7 mouse cellular contexts compared by ENCODE assay signal in genomic region chr8:122268861-122269260, GRCm38 (mm10). TPM values are rescaled to one million over a fixed set of nuclear protein-coding genes. Genes with fewer than 3 reads are reported as not detected.
DNase-seq lines count a peak whose midpoint lies in the region; ATAC-seq and TF ChIP-seq lines count a peak whose summit lies in the region.

No protein-coding gene starts in this region.

- H3K4me2 ChIP-seq in forebrain, embryonic 11.5 days (ENCODE audit: low read depth, low read length, severe bottlenecking) = peak overlapping the region; percentile 53
- H3K4me2 ChIP-seq in intestine, embryonic 14.5 days (ENCODE audit: low read length) = peak overlapping the region; percentile 66
- peak overlapping the region; percentile 66 for H3K4me2 ChIP-seq in neural tube, embryonic 13.5 days

- WGBS in lung, adult 2 months = 70% methylated on average over 24 of the region's 24 CpGs
- WGBS in forebrain, embryonic 11.5 days = 57% methylated on average over 24 of the region's 24 CpGs
- 61% methylated on average over 24 of the region's 24 CpGs for WGBS in intestine, embryonic 14.5 days
- 67% methylated on average over 24 of the region's 24 CpGs for WGBS in neural tube, embryonic 13.5 days

- H3K27ac ChIP-seq in forebrain, embryonic 11.5 days (ENCODE audit: low read depth, low read length) = no peak overlapping the region
- no peak overlapping the region for H3K27ac ChIP-seq in intestine, embryonic 14.5 days (ENCODE audit: low read depth)
- no peak overlapping the region for H3K27ac ChIP-seq in neural tube, embryonic 13.5 days (replicated peaks)

- peaks cover 2% of the 10 kb centered on the region for H3K27me3 ChIP-seq in forebrain, embryonic 11.5 days (ENCODE audit: control insufficient read depth, insufficient read depth, low read length)
- H3K27me3 ChIP-seq in intestine, embryonic 14.5 days (replicated peaks; ENCODE audit: control insufficient read depth, insufficient read depth, low read length) = peaks cover 8% of the 10 kb centered on the region; the same call in 1 of the 2 replicates
- H3K27me3 ChIP-seq in neural tube, embryonic 13.5 days = peaks cover 24% of the 10 kb centered on the region

- H3K36me3 ChIP-seq in forebrain, embryonic 11.5 days (ENCODE audit: control insufficient read depth, insufficient read depth, low read length) = no peaks in the 10 kb centered on the region
- H3K36me3 ChIP-seq in intestine, embryonic 14.5 days (ENCODE audit: control insufficient read depth, insufficient read depth, low read length) = no peaks in the 10 kb centered on the region
- no peaks in the 10 kb centered on the region for H3K36me3 ChIP-seq in neural tube, embryonic 13.5 days

- no peak for DNase-seq in lung, adult 2 months
- no peak for DNase-seq in lung, postnatal 25 days (ENCODE audit: low spot score)
- no peak for DNase-seq in forebrain, embryonic 11.5 days (ENCODE audit: low spot score)
- DNase-seq in intestine, embryonic 14.5 days (ENCODE audit: low spot score) = no peak
- DNase-seq in left cerebral cortex, postnatal 10 days (ENCODE audit: extremely low spot score in 1 of 2, low spot score in 2 of 2) = no peak
- no peak for DNase-seq in layer of hippocampus, adult 9-11 months

- H3K4me3 ChIP-seq in lung, adult 2 months (replicated peaks; ENCODE audit: extremely low read depth, low read depth, low read length) = peak overlapping the region; percentile 55
- H3K4me3 ChIP-seq in forebrain, embryonic 11.5 days (ENCODE audit: low read depth, low read length) = peak overlapping the region; percentile 31
- H3K4me3 ChIP-seq in intestine, embryonic 14.5 days (ENCODE audit: low read depth, low read length) = peak overlapping the region; percentile 28
- peak overlapping the region; percentile 41 for H3K4me3 ChIP-seq in neural tube, embryonic 13.5 days

- no peak for ATAC-seq in forebrain, embryonic 11.5 days (replicated peaks; ENCODE audit: low FRiP score)
- no peak for ATAC-seq in intestine, embryonic 14.5 days (replicated peaks; ENCODE audit: low FRiP score, low TSS enrichment, low read depth)
- no peak for ATAC-seq in neural tube, embryonic 13.5 days (ENCODE audit: low read depth)

- TF ChIP-seq CTCF in lung, adult 2 months (IDR thresholded peaks at IDR 0.05; ENCODE audit: insufficient read depth, low read length) = no peak

- H3K9me3 ChIP-seq in forebrain, embryonic 11.5 days (ENCODE audit: control insufficient read depth, low read length) = no peaks in the 10 kb centered on the region
- H3K9me3 ChIP-seq in intestine, embryonic 14.5 days (ENCODE audit: control insufficient read depth, low read length) = no peaks in the 10 kb centered on the region
- no peaks in the 10 kb centered on the region for H3K9me3 ChIP-seq in neural tube, embryonic 13.5 days

- H3K4me1 ChIP-seq in lung, adult 2 months (ENCODE audit: control insufficient read depth, insufficient read depth, low read length) = no peaks in the 10 kb centered on the region
- H3K4me1 ChIP-seq in forebrain, embryonic 11.5 days (replicated peaks; ENCODE audit: control insufficient read depth, insufficient read depth, low read length) = peaks cover 8% of the 10 kb centered on the region
- H3K4me1 ChIP-seq in intestine, embryonic 14.5 days (replicated peaks; ENCODE audit: control insufficient read depth, insufficient read depth, low read length) = peaks cover 12% of the 10 kb centered on the region
- peaks cover 25% of the 10 kb centered on the region for H3K4me1 ChIP-seq in neural tube, embryonic 13.5 days (replicated peaks)

- intact Hi-C loops in left cerebral cortex, postnatal 10 days (cut with DNase I) = no loop called here

- TF ChIP-seq POLR2A in lung, adult 2 months (IDR thresholded peaks at IDR 0.05; ENCODE audit: borderline replicate concordance, extremely low read depth, low read depth, low read length) = no peak

- H3K9ac ChIP-seq in forebrain, embryonic 11.5 days (ENCODE audit: low read length) = peak overlapping the region; percentile 56
- H3K9ac ChIP-seq in intestine, embryonic 14.5 days (ENCODE audit: low read length) = peak overlapping the region; percentile 35
- H3K9ac ChIP-seq in neural tube, embryonic 13.5 days = peak overlapping the region; percentile 69

RNA-seq across cellular contexts. Expression of gene Zfpm1, which starts 13.1 kb away (rescaled TPM):
- 32.0 and 38.4 TPM in 2 replicates for polyA plus RNA-seq in lung, adult 2 months (2012; rRNA removed)
- polyA plus RNA-seq in forebrain, embryonic 11.5 days (2014; fragmentation: Nextera tagmentation; extraction: Ambion mirVana) = 1.4 and 2.1 TPM in 2 replicates
- 4.2 and 6.4 TPM in 2 replicates for polyA plus RNA-seq in intestine, embryonic 14.5 days (2014; fragmentation: Nextera tagmentation; extraction: Ambion mirVana)
- 0.83 and 0.89 TPM in 2 replicates for polyA plus RNA-seq in neural tube, embryonic 13.5 days (2015; fragmentation: Nextera tagmentation; extraction: Ambion mirVana)
- 10 to 100 TPM; 14.1 to 15.6 TPM for total RNA-seq in left cerebral cortex, postnatal 10 days (2021)
